Mouse (Mus musculus) lung, embryonic 14.5 days (tissue): ENCODE results near the gene Slc22a5. TPM values are rescaled to one million over a fixed set of nuclear protein-coding genes. Genes with fewer than 3 reads are reported as not detected.

Experiments used
- ATAC-seq: fragments of 200-750 bp; cut with Nextera tagmentation; 2 replicates; pipeline ENCODE4 v1.8.0; 2017; ENCODE audit warnings: mild to moderate bottlenecking, moderate TSS enrichment, moderate library complexity; ENCODE audit not compliant: insufficient read depth
- DNase-seq: peaks from one replicate; pipeline ENCODE4 v3.0.0-alpha.2; 2015
- H3K27ac ChIP-seq: fragments of 300-500 bp; sonication (generic); 2 replicates; pipeline ENCODE4 v1.5.1; 2014; ENCODE audit warnings: low read depth, mild to moderate bottlenecking, moderate library complexity
- H3K27me3 ChIP-seq: fragments of 300-500 bp; sonication (generic); 2 replicates; pipeline ENCODE4 v1.6.1; 2014; ENCODE audit warnings: low read length, control low read depth; ENCODE audit not compliant: insufficient read depth
- H3K36me3 ChIP-seq: fragments of 300-500 bp; sonication (generic); 2 replicates; pipeline ENCODE4 v1.6.1; 2014; ENCODE audit warnings: control low read depth; ENCODE audit not compliant: insufficient read depth
- H3K4me1 ChIP-seq: fragments of 300-500 bp; sonication (generic); 2 replicates; pipeline ENCODE4 v1.6.1; 2014; ENCODE audit warnings: antibody characterized with exemption, control low read depth; ENCODE audit not compliant: insufficient read depth
- H3K4me2 ChIP-seq: fragments of 300-500 bp; sonication (generic); 2 replicates; pipeline ENCODE4 v1.6.1; 2014; ENCODE audit warnings: mild to moderate bottlenecking
- H3K4me3 ChIP-seq: fragments of 300-500 bp; sonication (generic); 2 replicates; pipeline ENCODE4 v1.5.1; 2014; ENCODE audit warnings: low read depth, low read length
- H3K9ac ChIP-seq: fragments of 300-500 bp; sonication (generic); 2 replicates; pipeline ENCODE4 v1.6.1; 2014
- H3K9me3 ChIP-seq: fragments of 300-500 bp; sonication (generic); 2 replicates; pipeline ENCODE4 v1.6.1; 2016; ENCODE audit warnings: low read depth, low read length, control low read depth
- CTCF ChIP-seq: IDR thresholded peaks from 2 replicates; pipeline ENCODE4 v1.5.1; 2016; ENCODE audit warnings: antibody characterized with exemption, low read depth
- WGBS: fragments of 180-500 bp; shearing (Covaris S2); extraction: QIAGEN DNeasy Blood & Tissue Kit; methylation state at CpG from one replicate; pipeline ENCODE4 v1.1.7; 2014; 5-methylcytosine and 5-hydroxymethylcytosine counted together
- polyA plus RNA-seq: library from polyadenylated mRNA; unstranded; fragments of >200 nt; fragmentation: Nextera tagmentation; extraction: Ambion mirVana; gene quantifications from 2 replicates; pipeline ENCODE4 v1.2.1, GENCODE M21; 2014

Gene Slc22a5
- polyA plus RNA-seq, 1 experiment from 2014 or later = 7.6 TPM

DNA sequence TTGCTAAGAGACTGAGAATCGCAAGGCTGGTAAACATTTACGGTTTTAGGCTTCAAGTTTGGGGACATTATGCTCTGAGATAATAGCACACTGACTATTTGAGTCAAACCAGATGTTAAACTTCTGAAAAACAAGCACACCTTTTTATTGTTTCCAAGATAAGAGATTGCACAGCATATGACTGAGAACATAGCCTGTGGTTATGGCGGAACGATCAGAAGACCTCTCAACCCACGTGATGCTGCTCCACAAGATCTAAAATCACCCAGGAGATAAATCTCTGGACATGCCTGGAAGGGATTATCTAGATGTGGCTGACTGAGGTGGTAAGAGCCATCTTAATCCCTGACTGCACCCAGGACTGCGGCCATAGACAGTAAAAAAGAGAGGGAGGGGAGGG, 5.5 kb upstream of the Slc22a5 start:
- H3K27ac ChIP-seq = no peak overlapping the region
- H3K4me3 ChIP-seq = no peak overlapping the region
- H3K9ac ChIP-seq = no peak overlapping the region
- no peaks in the 10 kb centered on the region for H3K9me3 ChIP-seq
- 78% methylated on average over 6 of the region's 6 CpGs for WGBS
- no peak overlapping the region for H3K4me2 ChIP-seq
- DNase-seq (no peak), ATAC-seq (no peak)
- no peak for TF ChIP-seq CTCF
- H3K36me3 ChIP-seq = no peaks in the 10 kb centered on the region
- H3K4me1 ChIP-seq = no peaks in the 10 kb centered on the region
- H3K27me3 ChIP-seq = no peaks in the 10 kb centered on the region

DNA sequence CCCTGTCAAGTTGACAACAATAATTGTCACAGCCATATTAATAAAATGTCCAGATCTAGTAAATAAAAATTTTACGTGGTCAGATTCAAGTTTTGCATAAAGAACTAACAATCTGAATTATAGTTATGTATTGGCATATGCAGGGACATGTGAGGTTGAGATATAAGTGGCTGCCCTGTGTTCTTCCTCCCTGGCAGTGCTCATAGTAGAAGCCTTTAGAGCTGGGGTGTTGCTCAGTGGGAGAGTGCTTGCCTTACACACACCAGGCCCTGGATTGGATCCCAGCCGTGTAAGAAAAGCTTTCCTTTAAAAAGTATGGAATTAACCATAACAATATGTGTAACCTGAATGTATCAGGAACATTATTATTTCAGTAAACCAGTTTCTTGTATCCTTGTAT, 2.0 kb upstream of the Slc22a5 start:
- H3K4me3 ChIP-seq = no peak overlapping the region
- no peak for DNase-seq
- H3K4me1 ChIP-seq = no peaks in the 10 kb centered on the region
- WGBS = 69% methylated on average over 2 of the region's 2 CpGs
- H3K27ac ChIP-seq = no peak overlapping the region
- no peak overlapping the region for H3K9ac ChIP-seq
- no peaks in the 10 kb centered on the region for H3K36me3 ChIP-seq
- ATAC-seq = no peak
- H3K4me2 ChIP-seq = no peak overlapping the region
- no peaks in the 10 kb centered on the region for H3K9me3 ChIP-seq
- no peak for TF ChIP-seq CTCF
- no peaks in the 10 kb centered on the region for H3K27me3 ChIP-seq

DNA sequence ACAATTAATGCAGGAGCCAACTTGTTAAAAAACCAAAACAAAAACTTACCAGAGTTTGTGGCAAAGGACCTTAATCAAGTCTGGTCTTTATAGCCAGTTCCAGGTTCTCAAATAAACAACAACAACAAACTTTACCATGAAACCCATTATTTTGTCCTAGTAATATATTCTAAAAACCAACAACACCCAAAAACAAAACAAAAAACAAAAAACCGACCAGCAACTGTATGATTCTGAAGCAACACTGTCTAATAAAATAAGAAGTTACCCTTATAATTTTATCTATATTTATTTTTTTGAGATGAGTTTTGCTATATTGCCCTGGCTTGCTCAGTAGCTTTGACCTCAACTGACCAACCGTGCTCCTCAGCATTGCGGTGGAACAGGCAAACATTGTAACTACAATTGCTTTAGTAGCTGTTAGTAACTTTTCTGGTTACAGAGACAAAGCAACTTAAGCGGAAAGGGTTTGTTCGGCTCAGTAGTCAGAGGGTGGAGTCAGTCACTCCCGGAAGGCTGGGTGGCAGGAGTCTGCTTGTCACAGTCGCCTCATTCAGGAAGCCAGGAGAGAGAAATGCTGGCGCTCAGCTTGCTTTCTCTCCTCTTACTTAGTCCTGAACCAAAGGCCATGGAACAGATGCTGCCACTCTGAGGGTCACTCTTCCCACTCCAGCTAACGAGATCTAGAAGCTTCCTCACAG, 1.4 kb upstream of the Slc22a5 start:
- Histone ChIP-seq H3K36me3 (no peaks in the 10 kb centered on the region), H3K4me2 (no peak overlapping the region), H3K27me3 (no peaks in the 10 kb centered on the region), H3K4me3 (no peak overlapping the region), H3K9ac (no peak overlapping the region), H3K4me1 (no peaks in the 10 kb centered on the region), H3K27ac (no peak overlapping the region), H3K9me3 (no peaks in the 10 kb centered on the region)
- DNase-seq (peak; percentile 46), ATAC-seq (no peak)
- 38% methylated on average over 9 of the region's 9 CpGs for WGBS
- no peak for TF ChIP-seq CTCF

DNA sequence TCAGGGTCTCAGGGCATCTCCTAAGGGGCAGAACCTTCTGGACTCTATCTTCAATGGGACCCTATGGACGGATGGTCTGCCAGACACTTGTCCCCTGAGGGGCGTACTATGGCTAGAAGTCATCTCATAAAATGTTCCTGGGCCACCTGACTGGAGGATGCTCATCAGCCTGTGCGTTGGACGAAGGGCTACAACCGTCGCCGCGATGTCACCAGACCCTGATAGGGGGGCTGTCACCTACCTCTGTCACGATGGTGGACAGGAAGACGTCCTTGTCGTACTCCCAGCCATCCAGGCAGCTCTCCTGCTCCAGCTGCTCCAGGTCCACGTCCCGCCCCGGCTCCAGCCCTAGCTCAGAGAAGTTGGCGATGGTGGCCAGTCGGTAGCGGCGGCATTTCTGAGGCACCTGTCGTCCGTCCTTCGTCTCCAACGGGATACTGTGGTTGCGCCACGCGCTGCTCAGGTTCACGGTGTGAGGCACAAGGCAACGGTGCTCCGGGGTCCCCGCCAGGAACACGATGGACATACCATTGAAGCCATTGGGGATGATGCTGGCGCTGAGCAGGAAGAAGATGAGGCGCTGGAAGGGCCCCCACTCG, 455 bp downstream of the Slc22a5 start:
- Histone ChIP-seq H3K4me1 (no peaks in the 10 kb centered on the region), H3K27me3 (no peaks in the 10 kb centered on the region), H3K9ac (peak overlapping the region; percentile 67), H3K4me2 (peak overlapping the region; percentile 75), H3K4me3 (peak overlapping the region; percentile 54), H3K36me3 (no peaks in the 10 kb centered on the region), H3K9me3 (no peaks in the 10 kb centered on the region), H3K27ac (0 out of 2 replicates have a peak overlapping the region, but pooled peaks have one; percentile 33)
- ATAC-seq = 0 out of 2 replicates have a peak, but pooled peaks have one; percentile 5
- no peak for DNase-seq
- WGBS = 3% methylated on average over 33 of the region's 33 CpGs
- TF ChIP-seq CTCF = no peak

DNA sequence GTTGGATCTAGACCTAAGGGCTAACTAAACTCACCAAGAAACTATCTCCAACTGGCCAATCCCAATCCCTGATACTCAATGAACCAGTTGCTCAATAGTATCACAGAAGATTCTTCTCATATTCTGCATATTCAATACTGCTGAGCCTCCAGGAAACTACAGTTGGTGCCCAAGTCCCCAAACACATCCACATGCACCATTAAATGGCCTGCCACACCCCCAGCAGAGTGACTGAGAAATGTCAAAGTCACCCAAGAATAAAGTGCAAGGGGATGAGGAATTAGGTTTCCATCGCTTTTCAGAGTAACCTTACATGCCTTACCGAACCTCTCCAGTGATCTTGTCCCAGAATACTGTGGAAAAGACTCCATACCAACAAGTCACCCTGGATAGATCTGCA, 1.2 kb downstream of the Slc22a5 start:
- 81% methylated on average over 2 of the region's 2 CpGs for WGBS
- no peak for ATAC-seq
- DNase-seq = no peak
- no peaks in the 10 kb centered on the region for H3K4me1 ChIP-seq
- H3K27me3 ChIP-seq = no peaks in the 10 kb centered on the region
- H3K9ac ChIP-seq = no peak overlapping the region
- no peaks in the 10 kb centered on the region for H3K9me3 ChIP-seq
- no peak for TF ChIP-seq CTCF
- H3K27ac ChIP-seq = no peak overlapping the region
- peak overlapping the region; percentile 75 for H3K4me2 ChIP-seq
- H3K36me3 ChIP-seq = no peaks in the 10 kb centered on the region
- no peak overlapping the region; the same call in 1 of the 2 replicates for H3K4me3 ChIP-seq

DNA sequence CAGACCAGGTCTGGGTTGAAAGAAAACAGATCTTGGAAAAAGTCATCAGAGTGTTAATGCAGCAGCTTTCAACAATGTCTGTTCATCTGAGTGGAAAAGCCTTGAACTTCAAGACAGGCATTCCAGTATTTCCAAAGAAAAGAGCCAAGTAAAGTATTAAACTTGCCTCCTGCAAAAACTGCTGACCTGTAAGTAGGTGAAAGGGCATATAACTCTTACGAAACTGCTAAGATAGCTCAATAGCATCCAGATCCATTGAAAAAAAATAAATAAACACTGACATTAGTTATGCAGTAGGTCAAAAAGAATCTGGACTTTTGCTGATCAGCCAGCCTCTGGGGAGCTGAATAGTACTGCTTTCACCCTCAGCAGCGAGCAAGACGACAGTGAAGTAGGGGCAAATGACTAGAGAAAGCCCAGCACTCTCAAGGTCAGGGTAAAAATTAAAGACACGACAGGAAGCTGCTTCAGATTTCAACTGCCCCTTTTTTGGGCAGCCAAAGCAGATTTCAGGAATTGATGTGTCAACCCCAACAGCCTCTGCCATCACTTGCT, 2.3 kb downstream of the Slc22a5 start:
- TF ChIP-seq CTCF = no peak
- H3K4me1 ChIP-seq = no peaks in the 10 kb centered on the region
- no peak overlapping the region for H3K4me3 ChIP-seq
- H3K9ac ChIP-seq = no peak overlapping the region
- no peaks in the 10 kb centered on the region for H3K36me3 ChIP-seq
- 43% methylated on average over 4 of the region's 4 CpGs for WGBS
- ATAC-seq (no peak), DNase-seq (no peak)
- H3K9me3 ChIP-seq = no peaks in the 10 kb centered on the region
- H3K27me3 ChIP-seq = no peaks in the 10 kb centered on the region
- H3K4me2 ChIP-seq = no peak overlapping the region
- H3K27ac ChIP-seq = no peak overlapping the region

DNA sequence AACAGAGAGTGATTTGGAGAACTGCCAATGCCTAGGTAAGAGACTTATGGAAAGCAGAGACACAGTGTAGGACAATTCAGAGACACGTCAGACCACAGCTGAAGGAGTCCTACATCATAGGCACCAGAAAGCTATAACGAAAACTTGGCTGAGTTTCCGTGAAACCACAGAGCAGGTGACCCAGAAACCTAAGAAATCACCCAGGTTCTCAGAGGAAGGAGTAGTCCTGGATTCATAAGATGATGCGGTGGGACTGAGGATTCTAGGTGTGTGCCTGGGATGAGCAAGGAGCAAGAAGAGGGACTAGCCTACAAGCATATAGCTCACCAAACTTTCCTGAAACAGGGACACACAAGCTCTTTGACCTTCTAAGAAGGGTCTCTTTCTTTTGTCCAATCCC, 3.2 kb downstream of the Slc22a5 start:
- Histone ChIP-seq H3K9ac (no peak overlapping the region), H3K4me2 (no peak overlapping the region), H3K27ac (no peak overlapping the region), H3K36me3 (no peaks in the 10 kb centered on the region), H3K9me3 (no peaks in the 10 kb centered on the region), H3K4me3 (no peak overlapping the region), H3K27me3 (no peaks in the 10 kb centered on the region), H3K4me1 (no peaks in the 10 kb centered on the region)
- 77% methylated on average over 4 of the region's 4 CpGs for WGBS
- ATAC-seq = no peak
- no peak for TF ChIP-seq CTCF
- DNase-seq = no peak
